ENCODE assay signal across 18 mouse cellular contexts in genomic region chr2:25657246-25657645, GRCm38 (mm10). TPM values are rescaled to one million over a fixed set of nuclear protein-coding genes. Genes with fewer than 3 reads are reported as not detected.
DNase-seq lines count a peak whose midpoint lies in the region; ATAC-seq and TF ChIP-seq lines count a peak whose summit lies in the region.
"Had no signal": no experiment of that assay in that cellular context is flagged by ENCODE, and none has a peak within 500 bp of the region (broad histone marks: within the 10 kb centered on the region; RNA-seq: fewer than 3 reads in every experiment).

No protein-coding gene starts in this region.

- H3K27me3 ChIP-seq in heart, adult 2 months (ENCODE audit: control insufficient read depth, insufficient read depth, low read length), result no peaks in the 10 kb centered on the region
- 0 out of 2 replicates have a peak, but pooled peaks cover 2% of the 10 kb centered on the region for H3K27me3 ChIP-seq in heart, embryonic 11.5 days (ENCODE audit: control insufficient read depth, insufficient read depth, low read length)
- no peaks in the 10 kb centered on the region for H3K27me3 ChIP-seq in cerebellum, adult 2 months (ENCODE audit: control insufficient read depth, insufficient read depth, low read length)
- H3K27me3 ChIP-seq: forebrain, embryonic 15.5 days had no signal

- DNase-seq in heart, adult 2 months, result no peak
- DNase-seq in 3134 (ENCODE audit: extremely low read depth, insufficient read length, low spot score) (peak; percentile 18), 416B (ENCODE audit: low read depth) (peak; percentile 7)
- peak; percentile 46 to 52 for DNase-seq in cerebellum, adult 2 months
- no peak for DNase-seq in spleen, postnatal 4 days (ENCODE audit: low spot score in 2 of 2)
- DNase-seq in left cerebral cortex, adult 18-20 months (ENCODE audit: low spot score in 2 of 2), result no peak
- DNase-seq: liver had no signal

- H3K4me1 ChIP-seq in heart, adult 2 months (ENCODE audit: control insufficient read depth, insufficient read depth, low read length), result peaks cover 6% of the 10 kb centered on the region; the same call in 1 of the 2 replicates
- H3K4me1 ChIP-seq in heart, embryonic 11.5 days (ENCODE audit: control insufficient read depth, insufficient read depth, low read length), result no peaks in the 10 kb centered on the region
- H3K4me1 ChIP-seq in cerebellum, adult 2 months (ENCODE audit: control insufficient read depth, insufficient read depth, low read length), result peaks cover 12% of the 10 kb centered on the region
- H3K4me1 ChIP-seq: forebrain, embryonic 15.5 days; midbrain, embryonic 10.5 days had no signal

- no peaks in the 10 kb centered on the region for H3K9me3 ChIP-seq in heart, embryonic 11.5 days (replicated peaks; ENCODE audit: control insufficient read depth, low read length)
- H3K9me3 ChIP-seq: forebrain, embryonic 15.5 days; midbrain, embryonic 10.5 days had no signal

- TF ChIP-seq CTCF in heart, adult 2 months (IDR thresholded peaks at IDR 0.05), result no peak
- TF ChIP-seq CTCF in cerebellum, adult 2 months (IDR thresholded peaks at IDR 0.05; ENCODE audit: borderline replicate concordance, insufficient read depth, low read depth, low read length), result no peak

- no peak overlapping the region for H3K9ac ChIP-seq in heart, adult 2 months (ENCODE audit: low read depth, low read length)
- H3K9ac ChIP-seq in heart, embryonic 11.5 days (ENCODE audit: low read depth, low read length), result no peak overlapping the region
- H3K9ac ChIP-seq: forebrain, embryonic 15.5 days had no signal

- no peak overlapping the region for H3K4me2 ChIP-seq in heart, embryonic 11.5 days
- H3K4me2 ChIP-seq: forebrain, embryonic 15.5 days had no signal

- no peaks in the 10 kb centered on the region for H3K79me2 ChIP-seq in heart, adult 2 months (replicated peaks; ENCODE audit: control insufficient read depth, insufficient read depth, low read length)

- no peaks in the 10 kb centered on the region for H3K36me3 ChIP-seq in heart, adult 2 months (ENCODE audit: control insufficient read depth, insufficient read depth, low read length)
- no peaks in the 10 kb centered on the region for H3K36me3 ChIP-seq in heart, embryonic 11.5 days (ENCODE audit: control insufficient read depth, insufficient read depth, low read length)
- H3K36me3 ChIP-seq: forebrain, embryonic 15.5 days; midbrain, embryonic 10.5 days had no signal

- H3K4me3 ChIP-seq in heart, adult 2 months, result no peak overlapping the region
- no peak overlapping the region for H3K4me3 ChIP-seq in heart, embryonic 11.5 days (ENCODE audit: low read depth, low read length)
- H3K4me3 ChIP-seq in cerebellum, adult 2 months (replicated peaks; ENCODE audit: insufficient read depth, low read depth, low read length), result no peak overlapping the region
- H3K4me3 ChIP-seq: forebrain, embryonic 15.5 days; midbrain, embryonic 10.5 days; myocyte had no signal

- peak overlapping the region; percentile 17; the same call in 1 of the 2 replicates for H3K27ac ChIP-seq in heart, adult 2 months
- H3K27ac ChIP-seq in heart, embryonic 11.5 days (ENCODE audit: low read depth, low read length), result no peak overlapping the region
- no peak overlapping the region for H3K27ac ChIP-seq in cerebellum, adult 2 months (ENCODE audit: insufficient read depth, low read length)
- H3K27ac ChIP-seq: forebrain, embryonic 15.5 days; midbrain, embryonic 10.5 days had no signal

- no peak for ATAC-seq in heart, embryonic 11.5 days (replicated peaks; ENCODE audit: insufficient number of reproducible peaks, low FRiP score, low TSS enrichment)
- ATAC-seq: forebrain, embryonic 15.5 days; hindbrain, embryonic 16.5 days; lung, postnatal 0 days had no signal

- intact Hi-C loops in heart, adult 2 months (cut with DNase I), result no loop called here

- WGBS in heart, adult 2 months, result 54% methylated on average over 4 of the region's 4 CpGs
- 81% methylated on average over 4 of the region's 4 CpGs for WGBS in heart, embryonic 11.5 days (ENCODE audit: insufficient replicate concordance)
- WGBS in cerebellum, adult 2 months, result 32% methylated on average over 4 of the region's 4 CpGs

- no peak for TF ChIP-seq EP300 in heart, adult 2 months (IDR thresholded peaks at IDR 0.05; ENCODE audit: insufficient read depth, low read depth, low read length)

- TF ChIP-seq POLR2A in heart, adult 2 months (IDR thresholded peaks at IDR 0.05; ENCODE audit: insufficient read depth, low read depth, low read length), result no peak
- no peak for TF ChIP-seq POLR2A in cerebellum, adult 2 months (IDR thresholded peaks at IDR 0.05; ENCODE audit: borderline replicate concordance, insufficient read depth, low read length)

RNA-seq across cellular contexts. Expression of gene Lcn5, which starts 0.5 kb away (rescaled TPM):
- not detected for total RNA-seq in heart, adult 2 months (2021)
- polyA plus RNA-seq in heart, adult 2 months (2012; rRNA removed), result not detected in 2 replicates
- not detected in 2 replicates for polyA plus RNA-seq in heart, embryonic 11.5 days (2014; fragmentation: Nextera tagmentation; extraction: Ambion mirVana)
- polyA plus RNA-seq in cerebellum, adult 2 months (2012; rRNA removed), result not detected in 2 replicates
- not detected for total RNA-seq in left cerebral cortex, adult 18-20 months (2021)
- total RNA-seq: gastrocnemius, postnatal 14 days; layer of hippocampus, adult 18-20 months; left cerebral cortex, postnatal 10 days had no signal
- polyA plus RNA-seq: forebrain, embryonic 15.5 days; heart, embryonic 16.5 days; hindbrain, embryonic 16.5 days; kidney, embryonic 14.5 days; lung, postnatal 0 days; midbrain, embryonic 10.5 days; myocyte had no signal

RNA-seq across cellular contexts. Expression of gene Lcn8, which starts 4.3 kb away (rescaled TPM):
- 1 to 10 TPM in 1 of 2 experiments, under 1 TPM in 1; 0.98 to 1.2 TPM for total RNA-seq in heart, adult 2 months (2021)
- polyA plus RNA-seq in heart, adult 2 months (2012; rRNA removed), result 0.20 TPM in 1 of 2 replicates, not detected in the other
- not detected in 2 replicates for polyA plus RNA-seq in heart, embryonic 11.5 days (2014; fragmentation: Nextera tagmentation; extraction: Ambion mirVana)
- polyA plus RNA-seq in cerebellum, adult 2 months (2012; rRNA removed), result not detected in 2 replicates
- not detected for total RNA-seq in left cerebral cortex, adult 18-20 months (2021)
- total RNA-seq: layer of hippocampus, adult 18-20 months; left cerebral cortex, postnatal 10 days had no signal
- polyA plus RNA-seq: forebrain, embryonic 15.5 days; heart, embryonic 16.5 days; hindbrain, embryonic 16.5 days; kidney, embryonic 14.5 days; lung, postnatal 0 days; midbrain, embryonic 10.5 days; myocyte had no signal

RNA-seq across cellular contexts. Expression of gene Lcn6, which starts 19.3 kb away (rescaled TPM):
- not detected for total RNA-seq in heart, adult 2 months (2021)
- not detected in 2 replicates for polyA plus RNA-seq in heart, adult 2 months (2012; rRNA removed)
- polyA plus RNA-seq in heart, embryonic 11.5 days (2014; fragmentation: Nextera tagmentation; extraction: Ambion mirVana), result not detected in 2 replicates
- polyA plus RNA-seq in cerebellum, adult 2 months (2012; rRNA removed), result not detected in 2 replicates
- not detected for total RNA-seq in left cerebral cortex, adult 18-20 months (2021)
- total RNA-seq: gastrocnemius, postnatal 14 days; layer of hippocampus, adult 18-20 months; left cerebral cortex, postnatal 10 days had no signal
- polyA plus RNA-seq: forebrain, embryonic 15.5 days; heart, embryonic 16.5 days; hindbrain, embryonic 16.5 days; kidney, embryonic 14.5 days; lung, postnatal 0 days; midbrain, embryonic 10.5 days; myocyte had no signal

RNA-seq across cellular contexts. Expression of gene Lcn10, which starts 25.3 kb away (rescaled TPM):
- not detected for total RNA-seq in heart, adult 2 months (2021)
- not detected in 2 replicates for polyA plus RNA-seq in heart, adult 2 months (2012; rRNA removed)
- not detected in 2 replicates for polyA plus RNA-seq in heart, embryonic 11.5 days (2014; fragmentation: Nextera tagmentation; extraction: Ambion mirVana)
- not detected in 2 replicates for polyA plus RNA-seq in cerebellum, adult 2 months (2012; rRNA removed)
- total RNA-seq in left cerebral cortex, adult 18-20 months (2021), result not detected
- total RNA-seq: gastrocnemius, postnatal 14 days; layer of hippocampus, adult 18-20 months; left cerebral cortex, postnatal 10 days had no signal
- polyA plus RNA-seq: forebrain, embryonic 15.5 days; heart, embryonic 16.5 days; hindbrain, embryonic 16.5 days; kidney, embryonic 14.5 days; lung, postnatal 0 days; midbrain, embryonic 10.5 days; myocyte had no signal

RNA-seq across cellular contexts. Expression of gene Fcna, which starts 29.4 kb away (rescaled TPM):
- total RNA-seq in heart, adult 2 months (2021), result 1 to 10 TPM; 4.8 to 6.8 TPM
- 3.4 and 4.0 TPM in 2 replicates for polyA plus RNA-seq in heart, adult 2 months (2012; rRNA removed)
- polyA plus RNA-seq in heart, embryonic 11.5 days (2014; fragmentation: Nextera tagmentation; extraction: Ambion mirVana), result 1.0 and 1.1 TPM in 2 replicates
- 0.31 and 0.35 TPM in 2 replicates for polyA plus RNA-seq in cerebellum, adult 2 months (2012; rRNA removed)
- total RNA-seq in left cerebral cortex, adult 18-20 months (2021), result under 1 TPM; 0.66 to 0.79 TPM

Comparison
In these comparisons a context has a peak if more than half of its experiments do, and no peak if none do; other contexts are left out.
1. DNase-seq: peak in 3134 (single experiment), 416B (single experiment) and cerebellum, adult 2 months (2 of 2); none in heart, adult 2 months (0 of 2), spleen, postnatal 4 days (0 of 2) and left cerebral cortex, adult 18-20 months (0 of 2).